Comparison of ENCODE assay signal across 18 mouse cellular contexts in the genomic region with DNA sequence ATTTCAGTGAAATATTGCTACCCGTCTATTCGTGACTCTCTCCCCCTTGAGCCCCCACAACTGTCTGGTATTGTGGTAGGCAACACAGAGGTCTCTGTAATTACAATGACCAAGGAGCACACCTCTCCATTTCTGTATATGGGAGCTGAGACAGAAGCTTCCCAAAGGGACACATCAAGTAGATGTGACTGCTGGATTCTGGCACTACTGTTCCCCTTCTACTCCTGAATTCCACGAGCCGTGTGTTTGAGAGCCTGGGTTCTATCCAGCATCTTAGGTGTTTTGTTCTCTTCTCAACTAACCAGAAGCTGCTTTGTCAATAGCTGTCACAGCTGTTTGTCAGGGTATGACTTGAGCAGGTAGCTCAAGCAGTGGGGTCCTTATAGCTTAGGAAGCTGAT. TPM values are rescaled to one million over a fixed set of nuclear protein-coding genes. Genes with fewer than 3 reads are reported as not detected.
A peak's percentile ranks its signal among the peaks of the same experiment; 100 is the strongest.
DNase-seq lines count a peak whose midpoint lies in the region; TF ChIP-seq lines count a peak whose summit lies in the region.
"Had no signal": no experiment of that assay in that cellular context is flagged by ENCODE, and none has a peak within 500 bp of the region (broad histone marks: within the 10 kb centered on the region; RNA-seq: fewer than 3 reads in every experiment).

No protein-coding gene starts in this region.

- no peak overlapping the region for H3K9ac ChIP-seq in ES-Bruce4 (ENCODE audit: low read depth, poor library complexity, severe bottlenecking)
- H3K9ac ChIP-seq in ES-E14 (ENCODE audit: insufficient read depth, low read depth, low read length, poor library complexity, severe bottlenecking) = no peak overlapping the region
- H3K9ac ChIP-seq: embryonic facial prominence, embryonic 12.5 days; forebrain, embryonic 13.5 days had no signal

- H3K27me3 ChIP-seq in E14TG2a.4 (ENCODE audit: insufficient read depth, low read length) (no peaks in the 10 kb centered on the region), ES-Bruce4 (ENCODE audit: control insufficient read depth, insufficient read depth, low read length, poor library complexity, severe bottlenecking) (no peaks in the 10 kb centered on the region)
- H3K27me3 ChIP-seq: embryonic facial prominence, embryonic 12.5 days; forebrain, embryonic 13.5 days had no signal

- H3K36me3 ChIP-seq in E14TG2a.4 (ENCODE audit: insufficient read depth, low read length) (no peaks in the 10 kb centered on the region), ES-Bruce4 (ENCODE audit: control insufficient read depth, insufficient read depth, low read length, poor library complexity, severe bottlenecking) (no peaks in the 10 kb centered on the region), ES-E14 (ENCODE audit: control insufficient read depth, insufficient read depth, low read length, poor library complexity, severe bottlenecking) (peaks cover 2% of the 10 kb centered on the region; the same call in 1 of the 2 replicates)
- H3K36me3 ChIP-seq: embryonic facial prominence, embryonic 10.5 days; embryonic facial prominence, embryonic 12.5 days had no signal

- H3K9me3 ChIP-seq in E14TG2a.4 (ENCODE audit: low read length) (no peaks in the 10 kb centered on the region), ES-Bruce4 (replicated peaks; ENCODE audit: control insufficient read depth, insufficient read depth, low read length, poor library complexity, severe bottlenecking) (no peaks in the 10 kb centered on the region), ES-E14 (ENCODE audit: control insufficient read depth, insufficient read depth, low read depth, low read length) (no peaks in the 10 kb centered on the region)
- H3K9me3 ChIP-seq: embryonic facial prominence, embryonic 10.5 days; embryonic facial prominence, embryonic 12.5 days; forebrain, embryonic 13.5 days had no signal

- H3K4me3 ChIP-seq in E14TG2a.4 (replicated peaks; ENCODE audit: low read length) = peak overlapping the region; percentile 11; the same call in 1 of the 2 replicates
- no peak overlapping the region for H3K4me3 ChIP-seq in ES-Bruce4 (ENCODE audit: low read depth, low read length)
- H3K4me3 ChIP-seq in ES-E14 (ENCODE audit: insufficient read depth in 1 of 2, low read depth in 1 of 2, low read length in 2 of 2, poor library complexity in 1 of 2, severe bottlenecking in 1 of 2) = no peak overlapping the region
- H3K4me3 ChIP-seq: embryonic facial prominence, embryonic 10.5 days; embryonic facial prominence, embryonic 12.5 days; forebrain, embryonic 13.5 days had no signal

- DNase-seq in ES-E14 (ENCODE audit: low read depth, low spot score) = no peak
- DNase-seq in ZHBTc4 (ENCODE audit: low read depth, low spot score) = peak; percentile 40
- DNase-seq in adrenal gland, postnatal 36 days = no peak
- no peak for DNase-seq in urinary bladder, adult 2 months (ENCODE audit: low spot score)
- DNase-seq in lung, postnatal 10 days = no peak
- DNase-seq: adrenal gland, adult 2 months; adrenal gland, postnatal 14 days; cerebellum, adult 11-12 months; cerebellum, adult 2 months; cerebellum, adult 9-10 months; cerebellum, postnatal 10 days; cerebellum, postnatal 25 days had no signal

- H3K27ac ChIP-seq in ES-Bruce4 (ENCODE audit: insufficient read depth, low read length) (peak overlapping the region; percentile 98), ES-E14 (ENCODE audit: insufficient read depth, low read depth, low read length, poor library complexity, severe bottlenecking) (peak overlapping the region; percentile 97)
- H3K27ac ChIP-seq: embryonic facial prominence, embryonic 10.5 days; embryonic facial prominence, embryonic 12.5 days; forebrain, embryonic 13.5 days had no signal

- in situ Hi-C loops in ES-E14 (cut with MboI; ENCODE audit: low sequenced_read_pairs in 2 of 2, unreplicated experiment in 2 of 2) = no loop called here

- peaks cover 83% of the 10 kb centered on the region for H3K4me1 ChIP-seq in E14TG2a.4 (replicated peaks; ENCODE audit: low read depth, low read length)
- H3K4me1 ChIP-seq in ES-Bruce4 (ENCODE audit: control insufficient read depth, insufficient read depth, low read length) = peaks cover 9% of the 10 kb centered on the region
- H3K4me1 ChIP-seq in ES-E14 (ENCODE audit: control insufficient read depth in 2 of 2, insufficient read depth in 2 of 2, low read length in 2 of 2, poor library complexity in 1 of 2) = peaks cover 12 to 37% of the 10 kb centered on the region in 2 experiments
- H3K4me1 ChIP-seq: embryonic facial prominence, embryonic 12.5 days; forebrain, embryonic 13.5 days had no signal

- TF ChIP-seq CTCF in E14TG2a.4 (conservative IDR thresholded peaks at IDR 0.05; ENCODE audit: low read length) = no peak
- no peak for TF ChIP-seq CTCF in ES-Bruce4 (IDR thresholded peaks at IDR 0.05; ENCODE audit: low read depth, low read length)

- no peak for TF ChIP-seq POLR2A in ES-Bruce4 (IDR thresholded peaks at IDR 0.05; ENCODE audit: insufficient read depth, low read length)

- no peak for TF ChIP-seq EP300 in ES-Bruce4 (IDR thresholded peaks at IDR 0.05; ENCODE audit: insufficient read depth, low read depth, low read length)

TF ChIP-seq in ES-E14, 5 proteins besides CTCF, POLR2A, EP300 and RAD21:
- TF ChIP-seq HCFC1 (IDR thresholded peaks at IDR 0.05; ENCODE audit: borderline replicate concordance, insufficient read depth, low read length) (no peak), ZNF384 (IDR thresholded peaks at IDR 0.05; ENCODE audit: low read depth, low read length) (no peak), CHD2 (IDR thresholded peaks at IDR 0.05; ENCODE audit: low read depth, low read length) (no peak), MAFK (IDR thresholded peaks at IDR 0.05; ENCODE audit: insufficient read depth, low read depth, low read length) (no peak), ZC3H11A (IDR thresholded peaks at IDR 0.05; ENCODE audit: borderline replicate concordance, low read depth, low read length) (no peak)
TF ChIP-seq in ES-E14: peak in this region for 0.

RNA-seq across cellular contexts. Expression of gene Kirrel, which starts 20.5 kb away (rescaled TPM):
- polyA plus RNA-seq in ES-Bruce4 (2011; ENCODE audit: insufficient read depth, insufficient read length, low read depth, missing spikeins) = 38.3 and 39.9 TPM in 2 replicates
- 35.5 and 37.8 TPM in 2 replicates for total RNA-seq in ES-E14 (2012; rRNA removed)
- 10 to 100 TPM; 17.9 to 22.3 TPM for total RNA-seq in adrenal gland, postnatal 36 days (2021)
- 23.5 and 23.6 TPM in 2 replicates for polyA plus RNA-seq in urinary bladder, adult 2 months (2012; rRNA removed)
- total RNA-seq: MEL had no signal
